Mouse (Mus musculus) retina, postnatal 7 days (tissue): ENCODE measurements around the gene Wdr17.

Source experiments
- DNase-seq: peaks from one replicate; pipeline ENCODE4 v3.0.0-alpha.2; 2012; ENCODE audit warnings: low read depth, low spot score

The Wdr17 gene

DNA sequence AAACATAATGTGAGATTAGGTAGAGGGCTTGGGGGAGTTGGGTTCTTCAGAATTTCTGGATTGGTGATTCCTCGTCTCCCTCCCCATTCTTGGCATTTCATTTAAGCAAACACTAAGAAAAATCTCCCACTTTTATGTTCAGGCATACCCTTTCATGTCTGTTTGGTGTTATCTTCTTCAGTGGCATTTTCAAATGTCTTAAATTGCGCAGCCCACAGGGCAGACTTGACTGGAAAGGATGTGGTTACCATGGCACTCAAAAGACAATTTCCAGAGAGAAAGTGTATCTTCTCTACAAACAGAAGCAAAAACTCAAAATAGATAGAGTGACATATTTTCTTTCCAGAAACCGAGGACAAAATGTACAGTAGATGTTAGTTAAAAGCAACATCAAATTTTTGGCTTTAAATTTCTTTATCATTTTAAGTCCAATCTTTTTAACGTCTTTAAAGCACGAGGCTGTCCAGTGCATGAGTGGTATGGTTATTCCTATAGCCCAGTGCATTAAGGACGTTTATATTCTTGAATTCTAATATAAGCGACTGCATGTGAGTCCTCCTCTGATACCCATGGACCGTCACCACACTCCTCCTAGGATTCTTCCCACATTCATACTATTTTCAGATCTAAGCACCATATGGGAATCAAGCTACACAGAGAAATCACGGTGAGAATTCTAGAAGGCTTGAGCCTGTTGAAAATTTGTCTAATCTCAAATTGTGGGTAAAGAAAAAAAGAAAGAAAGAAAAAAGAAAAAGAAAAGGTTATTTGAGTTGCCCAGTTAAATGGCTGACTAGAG, at the start of gene Wdr17:
Wdr17 (minus strand) TSS at position 198 of the 799 bp plus-strand sequence.
- no peak for DNase-seq

DNA sequence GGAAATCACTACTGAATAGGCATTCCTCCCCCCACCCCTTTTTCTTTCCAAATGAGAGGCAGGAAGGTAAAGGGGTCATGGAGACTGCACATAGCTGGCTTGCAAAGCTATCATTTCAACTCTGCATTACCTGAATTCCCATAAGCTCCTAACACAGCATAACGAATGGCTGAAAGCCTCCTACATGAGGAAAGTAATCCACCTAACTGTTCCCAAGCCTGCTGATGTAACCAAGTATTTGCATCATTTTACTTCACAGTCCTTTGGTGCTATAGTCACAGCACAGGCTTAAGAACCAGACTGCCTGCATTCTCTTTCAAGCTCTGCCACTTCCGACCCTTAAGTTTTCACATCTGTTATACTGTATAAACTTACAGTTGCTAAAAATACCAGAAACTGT, 45.3 kb upstream of the Wdr17 start:
- no peak for DNase-seq

DNA sequence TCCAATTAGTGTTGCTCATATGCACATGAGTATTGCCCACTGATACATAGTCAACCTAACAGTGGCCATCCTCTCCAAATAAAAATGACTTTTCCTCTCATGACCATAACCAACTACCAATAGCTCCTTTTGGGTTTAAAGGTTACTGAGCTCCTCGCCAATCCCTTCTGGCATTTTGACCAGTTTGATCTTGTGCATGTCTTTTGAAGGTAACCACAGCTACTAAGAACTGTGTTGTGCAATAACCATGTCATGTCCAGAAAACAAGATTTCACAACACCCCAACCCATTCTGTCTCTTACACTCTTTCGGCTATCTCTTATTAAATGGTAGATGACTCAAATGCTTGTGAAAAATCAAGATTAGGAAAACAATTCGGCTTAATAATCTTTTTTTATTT, 38.0 kb upstream of the Wdr17 start:
- DNase-seq = no peak

DNA sequence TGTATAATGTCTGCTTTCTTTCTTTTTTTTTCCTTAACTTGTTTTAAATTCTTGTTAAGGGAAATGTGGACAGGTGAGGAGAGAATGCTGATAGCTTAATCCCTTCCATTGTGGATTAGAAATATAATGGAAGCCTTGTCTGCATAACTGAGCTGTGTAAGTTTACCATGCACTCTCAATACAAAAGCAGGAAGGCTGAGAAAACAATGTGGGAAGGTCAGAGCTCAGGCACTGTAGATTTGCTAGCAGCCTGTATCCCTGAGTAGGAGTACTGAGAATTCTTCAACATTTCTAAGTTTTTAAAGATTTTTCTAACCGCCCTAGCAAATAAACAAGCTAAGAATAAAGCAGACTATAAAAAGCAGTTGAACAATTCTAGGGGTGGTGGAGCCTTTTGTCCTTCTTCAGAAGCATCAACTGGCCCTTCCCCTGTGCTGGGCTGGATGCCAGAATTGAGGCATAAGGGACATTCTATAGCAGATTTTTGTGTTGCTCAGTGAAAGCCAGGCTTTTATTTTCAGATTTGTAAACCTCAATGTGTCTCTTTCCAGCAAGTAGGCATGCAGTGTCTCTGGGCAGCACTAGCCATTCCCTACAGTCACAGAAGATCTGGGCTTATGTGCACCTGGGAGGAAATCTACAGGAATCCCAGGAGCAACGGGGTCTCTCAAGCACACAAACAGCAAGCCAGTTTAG, 35.3 kb upstream of the Wdr17 start:
- no peak for DNase-seq

DNA sequence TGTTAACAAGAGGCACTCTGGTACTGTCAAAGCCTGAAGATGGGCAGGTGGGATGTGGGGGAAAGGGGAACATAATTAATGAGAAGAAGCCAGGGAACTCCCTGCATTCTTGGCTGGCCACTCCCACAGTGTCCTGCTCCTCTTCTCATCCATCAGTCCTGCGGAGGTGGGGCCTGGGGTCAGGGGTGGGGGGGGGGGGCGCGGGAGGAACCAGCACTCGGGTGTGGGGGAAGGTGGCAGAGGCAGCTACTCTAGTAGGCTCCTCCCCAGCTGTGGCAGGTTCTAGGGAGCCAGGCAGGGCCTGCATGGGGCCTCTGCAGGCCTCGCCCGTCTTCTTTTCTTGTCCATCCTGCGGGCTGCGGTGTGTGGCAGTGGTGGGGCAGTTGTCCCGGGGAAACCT, 30.7 kb upstream of the Wdr17 start:
- no peak for DNase-seq

DNA sequence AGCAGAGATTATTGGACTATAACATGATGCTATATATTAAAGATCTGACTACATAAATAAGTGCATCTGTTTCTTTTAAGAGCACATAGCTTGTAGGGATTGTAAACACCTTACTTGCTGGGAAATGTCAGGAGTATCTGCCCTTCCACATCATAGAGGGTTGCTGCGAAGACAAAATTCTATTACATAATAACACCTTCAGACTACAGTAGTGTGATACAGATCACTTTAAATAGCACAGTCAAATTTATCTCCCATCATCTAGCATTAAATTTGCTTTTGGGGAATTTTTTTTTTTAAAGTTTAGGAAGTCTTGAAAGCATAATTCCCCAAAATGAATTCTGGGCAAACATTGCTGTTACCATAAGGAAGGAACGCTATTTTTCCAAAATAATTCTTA, 25.9 kb upstream of the Wdr17 start:
- DNase-seq = no peak

DNA sequence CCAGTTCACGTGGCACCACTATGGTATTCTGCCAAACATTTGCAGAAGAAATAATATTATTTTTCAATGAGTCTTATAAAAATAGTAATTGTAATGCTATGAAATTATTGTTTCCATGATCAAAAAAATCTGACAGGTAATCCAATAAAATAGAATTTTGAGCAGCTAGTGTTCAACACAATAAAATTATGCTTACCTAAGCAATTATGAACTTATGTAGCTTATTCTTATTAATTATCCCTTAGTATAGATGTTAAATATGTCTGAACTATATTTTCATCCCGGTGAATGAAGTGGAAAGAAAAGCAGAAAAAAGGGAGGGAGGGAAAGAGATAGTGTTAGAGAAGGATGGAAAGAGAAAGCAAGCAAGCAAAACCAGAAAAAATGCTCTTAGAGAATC, 12.5 kb upstream of the Wdr17 start:
- DNase-seq = no peak

DNA sequence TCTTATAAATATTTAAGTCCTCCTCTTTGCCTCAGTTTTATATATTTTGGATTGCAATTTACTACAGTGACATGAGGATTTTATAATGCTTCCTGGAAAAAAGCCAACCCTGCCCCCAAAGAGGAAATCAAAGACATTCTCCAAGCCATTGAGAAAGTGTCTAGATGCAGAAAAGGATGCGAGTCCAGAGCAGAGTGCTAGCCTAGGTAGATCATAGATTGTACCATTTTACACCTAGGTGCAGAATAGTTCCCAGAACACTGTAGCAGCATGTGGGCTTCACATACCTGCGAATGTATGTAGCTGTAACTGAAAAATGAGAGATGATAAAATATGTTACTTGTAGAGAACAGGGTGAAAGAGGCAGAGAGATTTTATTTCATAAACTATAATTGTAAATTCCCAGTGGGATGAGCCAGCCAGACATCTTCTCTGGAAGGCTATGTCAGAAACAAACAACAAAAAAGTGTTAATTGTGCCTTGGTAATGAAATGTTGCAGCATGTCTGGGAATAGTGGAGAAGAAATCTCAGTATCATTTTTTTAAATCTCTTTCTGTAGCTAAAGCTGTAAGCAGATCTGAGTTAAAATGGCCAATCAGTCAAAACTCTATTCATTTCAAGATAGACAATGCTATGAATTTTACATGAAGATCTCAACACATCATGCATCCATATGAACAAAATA, 7.8 kb upstream of the Wdr17 start:
- no peak for DNase-seq

DNA sequence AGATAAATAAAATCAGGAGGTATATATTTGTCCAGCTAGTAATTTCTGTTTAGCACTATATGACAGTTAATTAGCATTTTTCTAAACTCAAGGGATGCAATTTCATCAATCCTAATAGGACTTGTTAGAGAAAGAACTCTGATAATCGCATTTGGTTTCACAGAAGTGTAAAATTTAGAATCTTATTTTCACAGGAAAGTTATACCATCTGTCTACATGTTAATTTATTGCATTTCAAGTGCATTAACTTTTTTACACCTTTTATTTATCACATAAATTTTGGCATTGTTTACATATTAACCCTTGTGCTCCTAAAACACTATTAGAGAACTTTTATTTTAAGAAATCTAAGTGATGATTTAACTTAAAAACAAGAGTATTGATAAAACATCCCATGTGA, 7.2 kb upstream of the Wdr17 start:
- no peak for DNase-seq

DNA sequence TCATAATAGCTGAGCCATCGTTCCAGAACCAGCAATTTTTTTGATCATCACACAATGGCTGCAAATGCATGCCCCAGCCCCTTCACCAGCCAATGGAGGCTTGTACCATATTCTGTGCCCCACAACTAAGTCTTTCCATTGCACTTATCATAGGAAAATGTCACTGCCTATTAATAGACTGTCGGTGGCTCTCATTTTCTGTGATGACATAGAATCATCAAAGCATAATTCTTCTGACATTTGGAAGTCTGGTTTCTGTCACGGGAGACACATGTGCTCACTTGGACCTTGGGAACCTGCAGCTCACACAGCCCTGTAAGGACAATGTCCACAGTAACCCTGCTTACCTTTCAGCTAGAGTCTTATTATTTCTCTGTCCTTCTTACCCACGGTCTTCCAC, 424 bp downstream of the Wdr17 start:
- DNase-seq = no peak

DNA sequence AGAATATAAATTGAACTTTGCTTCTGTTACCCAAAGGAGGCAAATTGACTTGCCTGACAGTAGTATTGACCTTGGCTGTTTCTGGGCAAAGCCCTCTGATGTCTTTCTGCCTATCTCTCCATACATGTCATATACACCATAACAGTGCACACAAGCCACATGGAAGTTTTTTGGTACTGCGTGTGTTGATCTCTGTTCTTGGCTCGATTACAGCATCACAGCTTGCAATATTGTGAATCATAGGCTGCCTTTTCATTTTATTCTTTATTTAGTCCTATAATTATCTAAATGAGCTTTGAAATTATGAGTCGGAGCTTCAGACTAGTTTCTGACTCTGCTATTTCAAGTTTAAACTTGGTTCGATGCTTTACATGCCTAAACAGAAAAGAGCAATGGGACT, 10.5 kb downstream of the Wdr17 start:
- no peak for DNase-seq

DNA sequence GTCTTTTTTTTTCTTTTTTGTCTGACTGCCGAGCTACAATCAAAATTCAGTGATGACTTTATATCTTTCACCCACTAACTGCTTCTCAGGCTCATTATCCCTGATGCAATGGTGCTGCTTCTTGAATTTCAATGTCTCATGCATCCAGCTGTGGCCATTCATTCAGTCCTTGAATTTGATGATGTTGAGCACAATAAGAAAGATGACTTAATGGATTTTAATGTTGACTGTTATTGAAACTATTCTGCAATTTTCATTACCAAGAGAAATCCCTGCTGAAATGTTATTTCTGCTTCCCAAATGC, 22.3 kb downstream of the Wdr17 start:
- no peak for DNase-seq

DNA sequence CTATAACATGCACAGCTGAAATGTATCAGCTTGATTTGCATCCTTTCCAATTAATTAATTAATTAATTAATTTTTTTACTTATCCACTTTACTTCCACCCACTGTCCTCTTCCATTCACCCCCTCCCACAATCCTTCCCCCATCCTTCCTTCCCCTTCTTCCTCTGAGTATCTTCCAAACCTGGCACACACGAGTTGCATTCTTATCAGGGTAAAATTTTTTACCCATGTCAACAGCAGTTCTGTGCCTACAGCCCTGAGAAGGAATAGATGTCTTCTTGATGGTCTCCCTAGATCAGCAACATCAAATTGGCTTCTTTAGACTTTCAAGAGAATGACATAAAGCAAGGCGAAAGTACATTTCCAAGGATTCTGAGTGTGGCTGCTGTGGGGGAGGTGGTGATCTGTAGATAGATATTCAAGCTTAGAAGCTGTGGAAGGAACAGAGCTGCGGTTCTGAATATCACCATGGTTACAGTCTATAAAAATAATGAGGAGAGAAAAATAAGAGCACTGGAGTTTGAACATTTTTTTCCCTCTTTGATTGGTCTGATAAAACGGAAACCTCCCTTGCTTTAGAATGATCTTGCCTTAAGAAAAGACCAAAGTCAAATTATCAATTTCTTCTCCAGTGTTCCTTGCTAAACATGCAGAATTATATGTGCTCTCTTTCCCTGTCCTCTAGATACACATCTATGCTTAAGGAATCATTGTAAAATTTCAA, 22.8 kb downstream of the Wdr17 start:
- DNase-seq = no peak

DNA sequence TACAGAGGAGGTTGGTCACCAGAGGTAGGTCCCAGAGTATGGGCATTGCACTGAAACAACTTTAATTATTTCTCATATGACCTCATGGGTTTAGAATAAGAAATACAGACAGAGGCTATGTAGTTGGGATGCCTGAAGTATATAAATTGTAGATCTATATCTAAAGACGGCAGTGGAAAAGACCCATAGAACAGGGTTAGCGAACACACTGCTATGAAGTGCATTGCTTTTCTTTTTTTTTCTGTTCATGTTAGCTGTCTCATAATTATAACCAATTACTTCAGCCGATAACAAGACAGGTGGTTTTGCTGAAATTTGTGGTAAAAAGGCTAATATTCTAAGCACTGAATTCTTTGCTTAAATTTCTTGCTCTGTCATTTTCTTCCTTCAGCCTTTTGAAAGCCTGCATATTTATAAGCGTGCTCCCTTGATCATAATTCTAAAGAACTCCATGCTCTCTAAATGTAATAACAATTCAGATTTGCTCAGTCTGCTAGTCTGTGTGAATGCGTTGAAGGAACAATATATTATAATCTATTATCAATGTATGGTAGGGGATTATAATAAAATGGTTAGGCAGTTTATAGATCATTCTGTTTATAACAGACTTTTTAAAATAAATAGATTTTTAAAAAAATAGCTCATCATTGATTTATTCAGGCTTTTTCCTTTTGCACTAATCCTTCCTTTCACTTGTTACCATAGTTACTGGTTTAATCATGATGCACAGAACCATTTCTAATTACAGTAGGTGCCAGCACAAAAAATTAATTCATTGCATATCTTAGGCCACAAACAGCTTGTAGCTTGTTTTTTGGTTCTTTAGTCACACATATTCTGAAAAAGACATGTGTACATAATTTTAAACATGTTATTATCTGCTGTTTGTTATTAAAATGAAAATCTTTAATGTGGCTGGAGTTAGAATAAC, 50.7 kb downstream of the Wdr17 start:
- no peak for DNase-seq

DNA sequence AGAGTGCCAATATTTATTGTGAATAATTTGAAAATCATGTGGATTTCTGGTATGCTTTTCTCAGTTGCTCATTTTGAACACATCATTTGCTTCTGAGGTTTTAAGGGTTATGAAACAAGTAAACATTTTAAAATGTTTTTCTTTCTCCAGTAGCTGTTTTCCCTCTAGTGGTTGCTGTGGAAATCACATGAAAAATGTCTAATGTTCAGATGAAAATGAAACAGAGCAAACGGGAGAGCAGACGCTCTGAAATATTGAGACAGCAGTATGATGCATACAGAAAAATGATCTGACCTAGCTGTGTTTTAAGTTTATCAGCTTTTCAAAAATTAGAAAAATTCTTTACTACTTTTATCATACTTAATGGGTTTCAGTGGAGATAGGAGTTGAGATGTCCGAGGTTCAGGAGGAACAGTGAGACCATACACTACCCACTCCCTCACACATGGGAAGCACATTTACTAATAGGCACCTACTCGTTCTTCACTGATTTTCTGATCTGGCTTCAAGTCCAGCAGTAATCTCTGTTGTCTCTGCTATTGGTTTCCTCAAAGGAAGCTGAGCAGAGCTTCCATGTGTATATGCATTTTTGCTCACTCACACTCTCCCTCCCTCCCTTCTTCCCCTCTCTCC, 57.1 kb downstream of the Wdr17 start:
- DNase-seq = peak; percentile 4

DNA sequence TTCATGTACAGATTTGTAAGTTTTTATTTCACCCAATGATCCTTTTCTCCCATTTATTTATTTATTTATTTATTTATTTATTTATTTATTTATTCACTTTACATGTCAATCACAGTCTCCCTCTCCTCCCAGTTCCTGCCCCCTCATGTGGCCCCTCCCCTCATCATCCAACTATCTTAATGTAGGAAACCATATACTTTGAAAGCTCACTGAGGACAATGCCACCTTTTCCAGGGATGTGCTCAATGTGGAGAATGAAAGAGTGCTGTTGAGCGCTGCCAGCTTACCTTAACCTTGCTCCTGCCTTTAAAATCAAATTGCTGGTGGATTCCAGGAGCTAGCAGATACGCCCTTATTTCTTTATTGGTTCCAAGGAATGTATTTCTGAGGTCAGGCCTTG, 59.0 kb downstream of the Wdr17 start:
- DNase-seq = no peak

DNA sequence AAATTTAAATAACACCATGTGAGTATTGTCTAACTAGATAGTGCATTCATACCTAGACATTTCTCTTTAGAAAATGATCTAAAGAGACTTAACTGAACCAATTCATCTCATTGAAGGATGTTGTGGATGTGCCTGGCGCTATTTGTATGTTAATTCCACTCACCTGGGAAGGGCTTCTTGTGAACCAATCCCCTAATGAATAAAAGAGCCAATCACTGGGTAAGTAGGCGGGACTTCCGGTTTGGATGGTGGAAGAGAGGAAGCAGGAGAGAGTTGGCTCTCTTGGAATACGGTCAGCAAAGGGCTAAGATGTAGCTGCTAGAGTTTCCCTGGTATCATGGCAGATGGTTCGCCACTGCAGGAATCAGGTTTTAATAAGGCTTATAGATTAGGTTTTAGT, 64.0 kb downstream of the Wdr17 start:
- DNase-seq = no peak

DNA sequence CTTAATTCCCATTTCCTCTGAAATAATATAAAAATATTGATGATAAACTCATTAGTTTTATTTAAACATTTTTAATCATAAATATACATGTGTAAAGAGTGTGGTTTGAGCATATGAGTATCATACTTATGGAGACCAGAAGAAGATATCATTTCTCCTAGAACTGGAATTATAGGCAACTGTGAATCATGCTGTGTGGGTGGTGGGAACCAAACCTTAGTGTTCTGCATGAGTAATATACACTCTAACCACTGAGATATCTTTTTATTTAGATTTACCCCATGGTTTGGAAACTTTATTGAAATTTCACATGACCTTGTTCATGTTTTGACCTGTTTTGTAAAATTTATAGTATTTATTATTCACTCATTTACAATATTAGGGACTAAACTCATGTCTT, 68.3 kb downstream of the Wdr17 start:
- DNase-seq = no peak

DNA sequence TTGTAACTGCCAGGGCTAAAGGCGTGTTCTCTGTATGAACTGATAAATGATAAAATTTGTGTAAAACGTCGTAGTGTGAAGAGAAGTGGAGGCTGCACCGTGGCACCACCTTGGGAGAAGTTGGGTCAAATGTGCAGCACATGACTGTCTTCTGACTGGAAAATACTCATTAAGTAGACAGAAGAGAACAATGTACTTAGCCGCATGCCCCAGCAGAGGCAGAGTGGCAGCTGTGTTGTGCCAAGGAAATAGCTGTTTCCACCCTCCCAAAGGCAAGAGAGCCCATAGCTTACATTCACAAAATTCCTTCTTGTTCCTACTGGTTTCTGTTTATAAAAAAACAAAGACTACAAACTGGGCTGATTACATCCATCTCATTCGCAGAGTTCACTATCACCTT, 78.8 kb downstream of the Wdr17 start:
- no peak for DNase-seq

DNA sequence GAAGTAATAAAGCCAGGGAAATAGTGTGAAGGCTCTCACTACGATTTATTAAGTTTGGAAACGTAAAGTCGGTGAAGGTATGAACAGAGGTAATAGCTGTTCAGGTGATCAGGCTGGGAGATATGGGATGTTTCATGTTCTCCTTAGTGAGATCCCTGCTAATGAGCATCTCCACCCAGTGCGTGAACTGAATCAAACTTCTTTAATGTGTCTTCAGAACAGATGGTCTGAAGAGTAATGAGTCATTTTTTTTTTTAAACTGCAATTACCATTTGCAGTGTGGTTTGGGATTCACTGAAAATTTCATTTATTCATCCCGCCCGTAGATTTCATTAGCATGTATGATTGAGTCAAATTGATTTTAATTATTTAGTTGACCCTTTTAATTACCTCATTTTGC, 80.8 kb downstream of the Wdr17 start:
- DNase-seq = no peak

DNA sequence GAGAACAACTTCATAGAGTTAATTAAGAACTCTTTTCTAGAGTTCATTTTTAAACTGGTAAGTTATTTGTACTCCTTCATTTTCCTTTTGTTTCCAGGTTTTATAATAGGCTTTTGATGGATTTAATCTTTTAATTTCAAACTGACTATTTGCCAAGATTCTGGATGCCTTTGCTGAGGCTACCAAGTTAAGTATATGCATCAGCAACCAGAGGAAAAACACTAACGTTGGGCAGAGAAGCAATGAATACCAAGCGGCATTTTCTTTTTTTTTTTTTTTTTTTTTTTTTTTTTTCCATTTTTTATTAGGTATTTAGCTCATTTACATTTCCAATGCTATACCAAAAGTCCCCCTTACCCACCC, 94.3 kb downstream of the Wdr17 start:
- no peak for DNase-seq
